Mouse (Mus musculus): ENCODE results near the gene Oser1. TPM values are rescaled to one million over a fixed set of nuclear protein-coding genes. Genes with fewer than 3 reads are reported as not detected.

Oser1 gene
- polyA plus RNA-seq, 1 experiment from 2014 or later = 39.0 TPM

DNA sequence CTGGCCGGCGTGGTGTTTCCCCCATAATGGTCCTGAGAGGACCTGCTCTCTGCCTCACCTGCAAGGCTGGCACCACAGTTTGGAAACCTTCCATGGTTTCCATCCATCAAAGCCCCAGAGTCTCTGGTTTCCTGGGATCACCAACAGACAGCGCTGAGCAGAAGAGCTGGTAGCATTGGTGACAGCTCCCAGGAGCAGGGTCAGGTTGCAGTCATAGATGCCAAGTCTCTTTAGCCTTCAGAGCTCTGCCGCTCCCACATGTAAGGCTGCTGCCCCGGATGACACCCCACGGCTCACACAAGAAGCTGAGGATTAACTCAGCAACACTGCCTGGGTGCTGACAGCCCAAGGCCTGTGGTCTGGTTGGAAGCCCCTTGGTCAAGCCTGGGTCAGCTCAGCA lies 39.4 kb downstream of the Oser1 start:
- Histone ChIP-seq H3K4me2 (ENCODE audit: low read depth, low read length) (no peak overlapping the region), H3K9ac (ENCODE audit: low read depth, low read length) (no peak overlapping the region), H3K27ac (ENCODE audit: low read length) (no peak overlapping the region), H3K36me3 (ENCODE audit: control insufficient read depth, insufficient read depth) (no peaks in the 10 kb centered on the region), H3K4me3 (ENCODE audit: low read depth, low read length) (no peak overlapping the region), H3K27me3 (ENCODE audit: control insufficient read depth, insufficient read depth, low read depth, low read length) (no peaks in the 10 kb centered on the region), H3K9me3 (replicated peaks; ENCODE audit: control insufficient read depth, low read length) (no peaks in the 10 kb centered on the region), H3K4me1 (ENCODE audit: control insufficient read depth, low read depth, low read length) (no peaks in the 10 kb centered on the region)
- 74% methylated on average over 6 of the region's 6 CpGs for WGBS (ENCODE audit: insufficient replicate concordance)
- no peak for ATAC-seq (ENCODE audit: low read depth)

GRCm38 (mm10) chr2:163381246-163381645 lies 43.3 kb downstream of the Oser1 start:
- WGBS (ENCODE audit: insufficient replicate concordance) = 70% methylated on average over 8 of the region's 8 CpGs
- no peak for ATAC-seq (ENCODE audit: low read depth)
- Histone ChIP-seq H3K4me3 (ENCODE audit: low read depth, low read length) (no peak overlapping the region), H3K27me3 (ENCODE audit: control insufficient read depth, insufficient read depth, low read depth, low read length) (peaks cover 13% of the 10 kb centered on the region), H3K9ac (ENCODE audit: low read depth, low read length) (no peak overlapping the region), H3K9me3 (replicated peaks; ENCODE audit: control insufficient read depth, low read length) (no peaks in the 10 kb centered on the region), H3K4me1 (ENCODE audit: control insufficient read depth, low read depth, low read length) (no peaks in the 10 kb centered on the region), H3K4me2 (ENCODE audit: low read depth, low read length) (no peak overlapping the region), H3K36me3 (ENCODE audit: control insufficient read depth, insufficient read depth) (no peaks in the 10 kb centered on the region), H3K27ac (ENCODE audit: low read length) (no peak overlapping the region)

- Histone ChIP-seq H3K4me1 (ENCODE audit: control insufficient read depth, low read depth, low read length) (no peaks in the 10 kb centered on the region), H3K36me3 (ENCODE audit: control insufficient read depth, insufficient read depth) (no peaks in the 10 kb centered on the region), H3K27ac (ENCODE audit: low read length) (no peak overlapping the region), H3K4me3 (ENCODE audit: low read depth, low read length) (no peak overlapping the region), H3K4me2 (ENCODE audit: low read depth, low read length) (no peak overlapping the region), H3K9ac (ENCODE audit: low read depth, low read length) (no peak overlapping the region), H3K9me3 (replicated peaks; ENCODE audit: control insufficient read depth, low read length) (no peaks in the 10 kb centered on the region), H3K27me3 (ENCODE audit: control insufficient read depth, insufficient read depth, low read depth, low read length) (peaks cover 32% of the 10 kb centered on the region)
- 53% methylated on average over 5 of the region's 5 CpGs for WGBS (ENCODE audit: insufficient replicate concordance)
- ATAC-seq (ENCODE audit: low read depth) = no peak
Measured at GRCm38 (mm10) chr2:163379366-163379765, 45.1 kb downstream of the Oser1 start.

GRCm38 (mm10) chr2:163376082-163376481 lies 48.4 kb downstream of the Oser1 start:
- no peaks in the 10 kb centered on the region for H3K36me3 ChIP-seq (ENCODE audit: control insufficient read depth, insufficient read depth)
- no peak for ATAC-seq (ENCODE audit: low read depth)
- no peak overlapping the region for H3K9ac ChIP-seq (ENCODE audit: low read depth, low read length)
- no peak overlapping the region for H3K4me2 ChIP-seq (ENCODE audit: low read depth, low read length)
- no peak overlapping the region for H3K27ac ChIP-seq (ENCODE audit: low read length)
- H3K27me3 ChIP-seq (ENCODE audit: control insufficient read depth, insufficient read depth, low read depth, low read length) = peaks cover 37% of the 10 kb centered on the region
- 35% methylated on average over 33 of the region's 33 CpGs for WGBS (ENCODE audit: insufficient replicate concordance)
- H3K4me1 ChIP-seq (ENCODE audit: control insufficient read depth, low read depth, low read length) = no peaks in the 10 kb centered on the region
- no peak overlapping the region for H3K4me3 ChIP-seq (ENCODE audit: low read depth, low read length)
- H3K9me3 ChIP-seq (replicated peaks; ENCODE audit: control insufficient read depth, low read length) = no peaks in the 10 kb centered on the region

DNA sequence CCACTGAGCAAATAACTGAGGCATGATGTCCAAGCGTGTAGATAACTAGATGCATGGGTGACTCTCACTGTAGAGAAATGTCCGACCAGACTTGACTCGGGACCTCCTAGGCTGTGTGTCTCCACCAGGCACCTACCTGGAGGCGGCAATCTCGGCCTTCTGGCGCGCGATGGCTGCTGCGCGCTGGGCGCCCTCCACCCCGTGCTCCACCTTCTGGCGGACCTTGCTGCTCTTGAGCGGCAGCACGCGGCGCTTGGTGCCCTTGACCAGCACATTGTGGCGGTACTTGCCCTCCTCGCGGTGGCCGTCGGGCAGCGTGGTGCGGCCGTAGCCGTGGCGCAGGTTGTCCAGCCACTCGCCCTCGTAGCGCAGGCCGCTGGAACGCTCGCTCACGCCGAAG lies 49.0 kb downstream of the Oser1 start:
- peaks cover 37% of the 10 kb centered on the region for H3K27me3 ChIP-seq (ENCODE audit: control insufficient read depth, insufficient read depth, low read depth, low read length)
- no peak for ATAC-seq (ENCODE audit: low read depth)

GRCm38 (mm10) chr2:163372627-163373026 lies 51.9 kb downstream of the Oser1 start:
- H3K27me3 ChIP-seq (ENCODE audit: control insufficient read depth, insufficient read depth, low read depth, low read length) = peaks cover 34% of the 10 kb centered on the region
- no peak overlapping the region for H3K4me3 ChIP-seq (ENCODE audit: low read depth, low read length)
- no peaks in the 10 kb centered on the region for H3K36me3 ChIP-seq (ENCODE audit: control insufficient read depth, insufficient read depth)
- H3K27ac ChIP-seq (ENCODE audit: low read length) = no peak overlapping the region
- no peaks in the 10 kb centered on the region for H3K4me1 ChIP-seq (ENCODE audit: control insufficient read depth, low read depth, low read length)
- no peaks in the 10 kb centered on the region for H3K9me3 ChIP-seq (replicated peaks; ENCODE audit: control insufficient read depth, low read length)
- no peak for ATAC-seq (ENCODE audit: low read depth)
- H3K4me2 ChIP-seq (ENCODE audit: low read depth, low read length) = no peak overlapping the region
- WGBS (ENCODE audit: insufficient replicate concordance) = 48% methylated on average over 1 of the region's 1 CpGs
- H3K9ac ChIP-seq (ENCODE audit: low read depth, low read length) = no peak overlapping the region

More for the DNA sequence above, 49.0 kb downstream of the Oser1 start:
- Histone ChIP-seq H3K9ac (ENCODE audit: low read depth, low read length) (no peak overlapping the region), H3K4me3 (ENCODE audit: low read depth, low read length) (no peak overlapping the region), H3K4me1 (ENCODE audit: control insufficient read depth, low read depth, low read length) (no peaks in the 10 kb centered on the region), H3K27ac (ENCODE audit: low read length) (no peak overlapping the region), H3K36me3 (ENCODE audit: control insufficient read depth, insufficient read depth) (no peaks in the 10 kb centered on the region), H3K9me3 (replicated peaks; ENCODE audit: control insufficient read depth, low read length) (no peaks in the 10 kb centered on the region), H3K4me2 (ENCODE audit: low read depth, low read length) (no peak overlapping the region)
- 41% methylated on average over 35 of the region's 35 CpGs for WGBS (ENCODE audit: insufficient replicate concordance)

GRCm38 (mm10) chr2:163370175-163370574 lies 54.3 kb downstream of the Oser1 start:
- ATAC-seq (ENCODE audit: low read depth) = no peak
- Histone ChIP-seq H3K9me3 (replicated peaks; ENCODE audit: control insufficient read depth, low read length) (no peaks in the 10 kb centered on the region), H3K36me3 (ENCODE audit: control insufficient read depth, insufficient read depth) (no peaks in the 10 kb centered on the region), H3K4me1 (ENCODE audit: control insufficient read depth, low read depth, low read length) (no peaks in the 10 kb centered on the region), H3K4me3 (ENCODE audit: low read depth, low read length) (no peak overlapping the region), H3K9ac (ENCODE audit: low read depth, low read length) (no peak overlapping the region), H3K27me3 (ENCODE audit: control insufficient read depth, insufficient read depth, low read depth, low read length) (peaks cover 14% of the 10 kb centered on the region), H3K4me2 (ENCODE audit: low read depth, low read length) (no peak overlapping the region), H3K27ac (ENCODE audit: low read length) (no peak overlapping the region)
- 41% methylated on average over 4 of the region's 4 CpGs for WGBS (ENCODE audit: insufficient replicate concordance)

DNA sequence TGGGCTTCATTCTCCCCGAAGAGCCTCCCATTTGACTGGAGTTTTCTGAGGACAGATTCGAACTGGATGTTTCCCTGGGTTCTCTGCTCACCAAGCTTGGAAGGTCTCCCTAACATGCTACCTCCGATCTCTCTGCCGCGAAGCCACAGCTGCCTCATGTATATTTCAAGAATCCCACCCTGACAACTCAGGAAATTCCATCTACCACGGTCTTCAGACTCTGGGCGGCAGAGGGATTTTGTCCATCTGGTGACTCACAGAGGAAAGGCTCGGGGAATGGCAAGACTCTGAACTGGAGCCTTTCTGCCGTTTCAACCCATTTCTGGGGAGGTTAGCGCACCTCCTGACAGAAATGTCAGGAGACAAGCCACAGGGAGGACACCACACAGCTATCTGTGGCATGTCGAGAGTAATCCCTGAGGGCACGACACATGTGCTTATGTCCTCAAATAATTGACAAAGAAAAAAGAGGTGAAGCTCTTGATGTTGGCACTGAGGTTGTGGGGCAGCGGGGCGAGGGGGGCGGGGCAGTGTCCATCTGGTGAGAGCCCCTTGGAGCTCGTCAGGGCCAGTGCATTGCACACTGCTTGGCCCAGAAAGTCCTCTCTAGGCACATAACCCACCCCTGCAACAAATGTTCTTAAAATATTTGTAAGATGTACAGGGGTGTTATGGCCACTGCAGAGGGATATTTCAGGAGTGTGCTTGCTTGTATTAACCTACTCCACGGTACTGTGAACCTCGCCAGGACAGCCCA lies 59.5 kb downstream of the Oser1 start:
- Histone ChIP-seq H3K27ac (ENCODE audit: low read length) (no peak overlapping the region), H3K4me2 (ENCODE audit: low read depth, low read length) (no peak overlapping the region), H3K9ac (ENCODE audit: low read depth, low read length) (no peak overlapping the region), H3K36me3 (ENCODE audit: control insufficient read depth, insufficient read depth) (no peaks in the 10 kb centered on the region), H3K4me1 (ENCODE audit: control insufficient read depth, low read depth, low read length) (peaks cover 26% of the 10 kb centered on the region), H3K27me3 (ENCODE audit: control insufficient read depth, insufficient read depth, low read depth, low read length) (no peaks in the 10 kb centered on the region), H3K4me3 (ENCODE audit: low read depth, low read length) (no peak overlapping the region), H3K9me3 (replicated peaks; ENCODE audit: control insufficient read depth, low read length) (no peaks in the 10 kb centered on the region)
- ATAC-seq (ENCODE audit: low read depth) = no peak
- WGBS (ENCODE audit: insufficient replicate concordance) = 62% methylated on average over 18 of the region's 18 CpGs

DNA sequence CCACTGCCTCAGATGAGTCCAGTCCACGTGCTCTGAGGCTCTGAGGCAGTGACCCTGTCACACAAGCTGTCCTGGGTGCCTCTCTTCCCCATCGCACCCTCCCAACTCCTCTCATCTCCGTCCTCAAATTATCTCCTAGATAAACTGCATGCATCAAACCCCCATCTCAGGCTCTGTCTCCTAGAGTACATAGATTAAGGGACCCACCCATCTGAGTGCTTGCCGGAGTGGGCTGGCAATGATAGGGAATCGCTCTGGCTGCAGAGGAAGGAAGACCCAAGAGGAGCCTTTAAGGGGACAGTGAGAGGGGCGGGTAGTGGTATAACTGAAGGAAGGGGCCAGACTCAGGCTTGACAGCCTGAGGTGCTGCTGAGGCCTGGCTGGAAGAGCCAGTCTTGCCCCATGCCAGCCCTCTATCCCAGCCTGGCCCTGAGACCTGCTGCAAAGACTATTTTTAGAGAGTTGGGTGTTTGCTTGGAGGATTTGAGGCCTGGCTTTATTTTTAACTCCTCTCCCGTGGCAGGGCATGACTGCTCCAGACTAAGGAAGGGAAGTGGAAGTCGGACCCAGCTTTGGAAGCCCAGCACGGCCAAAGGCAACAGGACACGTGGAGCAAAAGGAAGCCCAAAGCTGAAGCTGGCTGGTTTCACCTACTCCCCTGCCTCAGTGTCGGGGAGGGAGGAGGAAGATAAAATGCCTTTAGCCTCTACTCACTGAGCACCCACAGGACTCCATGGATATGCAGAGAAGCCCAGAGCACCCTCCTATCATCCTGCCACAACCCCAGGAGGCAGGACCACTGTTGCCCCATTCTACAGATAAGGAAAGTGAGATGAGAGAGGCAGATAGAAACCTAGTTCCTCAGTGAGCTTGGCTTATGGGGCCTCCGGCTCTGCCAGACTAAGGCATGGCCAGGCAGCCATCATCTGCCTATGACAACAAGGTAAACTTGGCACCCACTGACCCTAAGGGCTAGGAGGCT lies 61.3 kb downstream of the Oser1 start:
- peak overlapping the region; percentile 53 for H3K9ac ChIP-seq (ENCODE audit: low read depth, low read length)
- peak overlapping the region; percentile 3; the same call in 1 of the 2 replicates for H3K4me2 ChIP-seq (ENCODE audit: low read depth, low read length)
- H3K4me1 ChIP-seq (ENCODE audit: control insufficient read depth, low read depth, low read length) = peaks cover 41% of the 10 kb centered on the region

More for the DNA sequence above, 61.3 kb downstream of the Oser1 start:
- no peak overlapping the region for H3K4me3 ChIP-seq (ENCODE audit: low read depth, low read length)
- no peaks in the 10 kb centered on the region for H3K36me3 ChIP-seq (ENCODE audit: control insufficient read depth, insufficient read depth)
- WGBS (ENCODE audit: insufficient replicate concordance) = 27% methylated on average over 12 of the region's 12 CpGs
- peak; percentile 61 for ATAC-seq (ENCODE audit: low read depth)
- no peaks in the 10 kb centered on the region for H3K9me3 ChIP-seq (replicated peaks; ENCODE audit: control insufficient read depth, low read length)
- no peaks in the 10 kb centered on the region for H3K27me3 ChIP-seq (ENCODE audit: control insufficient read depth, insufficient read depth, low read depth, low read length)
- H3K27ac ChIP-seq (ENCODE audit: low read length) = peak overlapping the region; percentile 72
